Mouse (Mus musculus) cerebellum, postnatal 4 days (tissue): ENCODE measurements around the gene Rasa3.
A peak's percentile ranks its signal among the peaks of the same experiment; 100 is the strongest.

ENCODE experiments used
- DNase-seq, 2 experiments: peaks; one replicate each; pipeline ENCODE4 v3.0.0; 2022; ENCODE audit warnings: low spot score in 2 of 2, mixed read lengths in 1 of 2

Rasa3 gene

GRCm38 (mm10) chr8:13685674-13686314, 8.4 kb upstream of the Rasa3 start:
- no peak for DNase-seq

GRCm38 (mm10) chr8:13684131-13684530, 6.7 kb upstream of the Rasa3 start:
- no peak for DNase-seq

- DNase-seq: no peak
Observed at GRCm38 (mm10) chr8:13678182-13678581, 779 bp upstream of the Rasa3 start.

GRCm38 (mm10) chr8:13676701-13677412, 546 bp downstream of the Rasa3 start:
- DNase-seq: peak; percentile 43 to 70

GRCm38 (mm10) chr8:13676302-13676700, 1.1 kb downstream of the Rasa3 start:
- peak in 1 of 2 experiments; percentile 62 for DNase-seq

GRCm38 (mm10) chr8:13675524-13675923, 1.9 kb downstream of the Rasa3 start:
- DNase-seq: no peak

GRCm38 (mm10) chr8:13675121-13675520, 2.3 kb downstream of the Rasa3 start:
- no peak for DNase-seq

- DNase-seq: no peak
Observed at GRCm38 (mm10) chr8:13674294-13675010, 3.0 kb downstream of the Rasa3 start.

GRCm38 (mm10) chr8:13673215-13673614, 4.2 kb downstream of the Rasa3 start:
- DNase-seq: no peak

- DNase-seq: no peak
Observed at GRCm38 (mm10) chr8:13671246-13672003, 6.0 kb downstream of the Rasa3 start.

- peak in 1 of 2 experiments; percentile 52 for DNase-seq
Observed at GRCm38 (mm10) chr8:13670011-13670471, 7.4 kb downstream of the Rasa3 start.

GRCm38 (mm10) chr8:13668367-13668766, 9.0 kb downstream of the Rasa3 start:
- DNase-seq: no peak

GRCm38 (mm10) chr8:13667917-13668316, 9.5 kb downstream of the Rasa3 start:
- no peak for DNase-seq

GRCm38 (mm10) chr8:13665944-13666343, 11.5 kb downstream of the Rasa3 start:
- DNase-seq: no peak

- no peak for DNase-seq
Observed at GRCm38 (mm10) chr8:13665538-13665937, 11.9 kb downstream of the Rasa3 start.

- DNase-seq: no peak
Observed at GRCm38 (mm10) chr8:13664711-13665210, 12.6 kb downstream of the Rasa3 start.

- DNase-seq: no peak
Observed at GRCm38 (mm10) chr8:13660323-13660722, 17.1 kb downstream of the Rasa3 start.

- DNase-seq: no peak
Observed at GRCm38 (mm10) chr8:13657479-13657878, 19.9 kb downstream of the Rasa3 start.

- DNase-seq: no peak
Observed at GRCm38 (mm10) chr8:13655033-13655351, 22.4 kb downstream of the Rasa3 start.

GRCm38 (mm10) chr8:13654350-13655032, 22.9 kb downstream of the Rasa3 start:
- DNase-seq: no peak

GRCm38 (mm10) chr8:13650541-13651191, 26.7 kb downstream of the Rasa3 start:
- no peak for DNase-seq
